ENCODE assay signal across 8 mouse cellular contexts in the genomic region with DNA sequence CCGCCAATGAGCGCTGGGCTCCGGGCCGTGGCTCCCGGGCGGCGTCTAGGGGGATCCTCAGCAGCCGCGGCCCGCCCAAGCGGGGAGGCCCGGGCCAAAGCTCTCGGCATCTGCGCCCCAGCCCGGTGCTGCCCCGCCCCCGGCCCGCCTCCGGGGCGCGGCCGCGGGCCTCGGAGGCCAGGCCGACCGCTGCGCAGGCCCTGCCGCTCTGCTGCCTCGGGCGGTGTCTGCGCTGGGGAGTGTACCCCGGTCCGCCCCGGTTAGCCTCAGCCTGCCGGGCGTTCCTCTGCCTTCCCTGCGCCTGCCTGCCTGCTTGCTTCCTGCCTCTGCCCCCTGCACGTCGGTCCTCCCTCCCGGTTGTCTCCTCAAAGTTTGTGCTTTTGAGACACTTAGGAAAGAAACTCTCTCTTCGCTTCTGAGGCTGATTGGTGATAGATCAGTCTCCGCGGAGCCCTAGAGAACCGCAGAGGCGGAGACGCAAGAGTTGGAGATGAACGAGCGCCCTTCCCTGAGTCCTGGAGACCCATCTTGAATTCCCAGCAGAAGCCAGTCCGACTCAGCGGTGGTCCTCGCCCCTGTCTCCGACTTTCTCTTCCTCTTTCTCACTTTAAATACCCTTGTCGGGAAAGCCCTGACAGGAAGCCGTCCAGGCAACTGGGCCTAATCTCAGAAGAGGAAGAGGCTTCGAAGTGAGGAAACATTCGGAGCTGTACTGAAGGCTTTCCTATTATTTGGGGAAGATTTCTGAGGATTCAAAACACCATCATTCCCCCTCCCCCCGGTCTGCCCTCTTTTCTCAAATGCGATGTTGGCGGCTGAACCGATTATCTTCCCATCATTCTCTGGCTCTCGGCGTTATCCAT. TPM values are rescaled to one million over a fixed set of nuclear protein-coding genes. Genes with fewer than 3 reads are reported as not detected.
DNase-seq lines count a peak whose midpoint lies in the region; ATAC-seq lines count a peak whose summit lies in the region.

No protein-coding gene starts in this region.

- no peaks in the 10 kb centered on the region for H3K27me3 ChIP-seq in heart, embryonic 12.5 days (replicated peaks)
- no peaks in the 10 kb centered on the region for H3K27me3 ChIP-seq in kidney, embryonic 16.5 days (ENCODE audit: insufficient read depth, low read length)

- H3K9me3 ChIP-seq in heart, embryonic 12.5 days (replicated peaks), result no peaks in the 10 kb centered on the region
- H3K9me3 ChIP-seq in kidney, embryonic 16.5 days (ENCODE audit: low read length), result no peaks in the 10 kb centered on the region

- peak; percentile 82 for ATAC-seq in CD4-positive, CD25-positive, alpha-beta regulatory T cell, adult 4 months
- peak; percentile 97 for ATAC-seq in erythroid progenitor cell, adult 5-6 weeks (replicated peaks; ENCODE audit: low FRiP score, poor library complexity, severe bottlenecking)
- ATAC-seq in heart, embryonic 12.5 days (ENCODE audit: insufficient number of reproducible peaks, low FRiP score), result peak; percentile 99
- ATAC-seq in kidney, embryonic 16.5 days (ENCODE audit: low FRiP score, low TSS enrichment), result peak; percentile 99

- peak overlapping the region; percentile 92 for H3K4me2 ChIP-seq in heart, embryonic 12.5 days
- peak overlapping the region; percentile 67 for H3K4me2 ChIP-seq in kidney, embryonic 16.5 days (replicated peaks; ENCODE audit: low read depth, low read length)

- under 1% methylated on average over 57 of the region's 62 CpGs for WGBS in heart, embryonic 12.5 days
- under 1% methylated on average over 45 of the region's 62 CpGs for WGBS in kidney, embryonic 16.5 days

- DNase-seq in brain, embryonic 18.5 days (ENCODE audit: low read depth, low spot score), result peak; percentile 66
- peak; percentile 96 for DNase-seq in liver
- peak; percentile 52 to 73 for DNase-seq in monocyte, adult 2 months (ENCODE audit: low read depth in 1 of 2, low spot score in 2 of 2)
- peak; percentile 90 to 94 for DNase-seq in spleen, postnatal 4 days (ENCODE audit: low spot score in 2 of 2)

- no peaks in the 10 kb centered on the region for H3K36me3 ChIP-seq in heart, embryonic 12.5 days
- no peaks in the 10 kb centered on the region for H3K36me3 ChIP-seq in kidney, embryonic 16.5 days (ENCODE audit: insufficient read depth, low read length)

- peak overlapping the region; percentile 95 for H3K27ac ChIP-seq in heart, embryonic 12.5 days (ENCODE audit: poor library complexity, severe bottlenecking)
- H3K27ac ChIP-seq in kidney, embryonic 16.5 days (ENCODE audit: low read length), result peak overlapping the region; percentile 85

- H3K4me3 ChIP-seq in heart, embryonic 12.5 days, result peak overlapping the region; percentile 97
- H3K4me3 ChIP-seq in kidney, embryonic 16.5 days (ENCODE audit: low read length), result peak overlapping the region; percentile 84

- H3K9ac ChIP-seq in heart, embryonic 12.5 days, result peak overlapping the region; percentile 97
- H3K9ac ChIP-seq in kidney, embryonic 16.5 days (replicated peaks; ENCODE audit: low read length), result peak overlapping the region; percentile 95

- H3K4me1 ChIP-seq in heart, embryonic 12.5 days (replicated peaks), result peaks cover 18% of the 10 kb centered on the region
- H3K4me1 ChIP-seq in kidney, embryonic 16.5 days (ENCODE audit: insufficient read depth, low read length), result peaks cover 19% of the 10 kb centered on the region

RNA-seq across cellular contexts. Expression of a gene that starts 0.6 kb away (rescaled TPM):
- polyA plus RNA-seq in CD4-positive, CD25-positive, alpha-beta regulatory T cell, adult 4 months (2017; shearing (Covaris generic)), result 10 to 100 TPM; 27.5 to 27.7 TPM
- total RNA-seq in erythroid progenitor cell, adult 5-6 weeks (2015; ENCODE audit: low replicate concordance), result 171 and 226 TPM in 2 replicates
- total RNA-seq in erythroid progenitor cell, adult 5-6 weeks (2017; ENCODE audit: low replicate concordance), result 87.2 and 102 TPM in 2 replicates
- 27.5 and 29.3 TPM in 2 replicates for polyA plus RNA-seq in heart, embryonic 12.5 days (2016; fragmentation: Nextera tagmentation; extraction: Ambion mirVana)
- polyA plus RNA-seq in kidney, embryonic 16.5 days (2015; fragmentation: Nextera tagmentation; extraction: Ambion mirVana), result 20.2 and 23.7 TPM in 2 replicates

Comparison
In these comparisons a context has a peak if more than half of its experiments do, and no peak if none do; other contexts are left out.
1. Peak in every context shown above with its lines: DNase-seq, ATAC-seq, H3K4me3 ChIP-seq and H3K27ac ChIP-seq.